In genomic region chr1:170588879-170589218, GRCm38 (mm10) we compare ENCODE assay signal across 8 mouse cellular contexts. TPM values are rescaled to one million over a fixed set of nuclear protein-coding genes. Genes with fewer than 3 reads are reported as not detected.
DNase-seq lines count a peak whose midpoint lies in the region; ATAC-seq and TF ChIP-seq lines count a peak whose summit lies in the region.

No protein-coding gene starts in this region.

- peak; percentile 9 to 20 for DNase-seq in adrenal gland, postnatal 36 days
- no peak for DNase-seq in adrenal gland, adult 2 months
- DNase-seq in 416B (ENCODE audit: low read depth): peak; percentile 22
- DNase-seq in kidney, postnatal 10 days: peak; percentile 54
- DNase-seq in midbrain, postnatal 0 days (ENCODE audit: low spot score): no peak
- no peak for DNase-seq in gastrocnemius, postnatal 14 days
- no peak for DNase-seq in thymus, postnatal 14 days

- intact Hi-C loops in gastrocnemius, postnatal 14 days (cut with DNase I; ENCODE audit: low total_unique reads): no loop called here

- H3K4me2 ChIP-seq in midbrain, postnatal 0 days (ENCODE audit: low read depth, low read length, poor library complexity, severe bottlenecking): peak overlapping the region; percentile 81

- H3K9ac ChIP-seq in midbrain, postnatal 0 days (replicated peaks; ENCODE audit: low read length, poor library complexity, severe bottlenecking): peak overlapping the region; percentile 74

- WGBS in midbrain, postnatal 0 days: 7% methylated on average over 8 of the region's 8 CpGs

- H3K4me3 ChIP-seq in midbrain, postnatal 0 days (ENCODE audit: low read depth, low read length): peak overlapping the region; percentile 88

- no peaks in the 10 kb centered on the region for H3K9me3 ChIP-seq in midbrain, postnatal 0 days (ENCODE audit: low read length)

- peaks cover 7% of the 10 kb centered on the region; the same call in 1 of the 2 replicates for H3K4me1 ChIP-seq in midbrain, postnatal 0 days (ENCODE audit: insufficient read depth, low read length)

- H3K27me3 ChIP-seq in midbrain, postnatal 0 days (ENCODE audit: insufficient read depth, low read length): no peaks in the 10 kb centered on the region

- 0 out of 2 replicates have a peak overlapping the region, but pooled peaks have one; percentile 38 for H3K27ac ChIP-seq in midbrain, postnatal 0 days (ENCODE audit: low read depth, low read length)

- no peaks in the 10 kb centered on the region for H3K36me3 ChIP-seq in midbrain, postnatal 0 days (ENCODE audit: insufficient read depth, low read length)

- no peak for TF ChIP-seq CTCF in midbrain, postnatal 0 days (IDR thresholded peaks at IDR 0.05)

- ATAC-seq in erythroid progenitor cell, adult 5-6 weeks (replicated peaks; ENCODE audit: low FRiP score, poor library complexity, severe bottlenecking): peak; percentile 36; the same call in 1 of the 2 replicates
- ATAC-seq in midbrain, postnatal 0 days (ENCODE audit: low FRiP score): peak; percentile 47

RNA-seq across cellular contexts. Expression of gene Nos1ap, which starts 0.8 kb away (rescaled TPM):
- total RNA-seq in adrenal gland, postnatal 36 days (2021): 10 to 100 TPM; 19.2 to 25.1 TPM
- total RNA-seq in adrenal gland, adult 2 months (2021): 10 to 100 TPM; 22.0 to 24.1 TPM
- polyA plus RNA-seq in adrenal gland, adult 2 months (2012; rRNA removed): 44.8 and 49.3 TPM in 2 replicates
- total RNA-seq in erythroid progenitor cell, adult 5-6 weeks (2015; ENCODE audit: low replicate concordance): 38.1 and 70.6 TPM in 2 replicates
- total RNA-seq in erythroid progenitor cell, adult 5-6 weeks (2017; ENCODE audit: low replicate concordance): 58.3 and 76.5 TPM in 2 replicates
- total RNA-seq in midbrain, postnatal 0 days (2014; rRNA removed): 8.8 and 24.0 TPM in 2 replicates
- polyA plus RNA-seq in midbrain, postnatal 0 days (2015; fragmentation: Nextera tagmentation; extraction: Ambion mirVana): 12.3 and 18.4 TPM in 2 replicates
- total RNA-seq in gastrocnemius, postnatal 14 days (2021): 1 to 10 TPM; 1.6 to 1.7 TPM

RNA-seq across cellular contexts. Expression of gene Olfml2b, which starts 55.5 kb away (rescaled TPM):
- total RNA-seq in adrenal gland, postnatal 36 days (2021): 1 to 10 TPM; 6.0 to 8.9 TPM
- total RNA-seq in adrenal gland, adult 2 months (2021): 1 to 10 TPM; 5.0 to 7.9 TPM
- polyA plus RNA-seq in adrenal gland, adult 2 months (2012; rRNA removed): 11.3 and 12.3 TPM in 2 replicates
- 0.42 and 4.0 TPM in 2 replicates for total RNA-seq in erythroid progenitor cell, adult 5-6 weeks (2015; ENCODE audit: low replicate concordance)
- 0.83 and 3.0 TPM in 2 replicates for total RNA-seq in erythroid progenitor cell, adult 5-6 weeks (2017; ENCODE audit: low replicate concordance)
- total RNA-seq in midbrain, postnatal 0 days (2014; rRNA removed): 5.9 and 6.1 TPM in 2 replicates
- 3.1 and 3.5 TPM in 2 replicates for polyA plus RNA-seq in midbrain, postnatal 0 days (2015; fragmentation: Nextera tagmentation; extraction: Ambion mirVana)
- total RNA-seq in gastrocnemius, postnatal 14 days (2021): 10 to 100 TPM; 27.6 to 35.9 TPM

Comparison
In these comparisons a context has a peak if more than half of its experiments do, and no peak if none do; other contexts are left out.
1. DNase-seq: peak in adrenal gland, postnatal 36 days (2 of 2), 416B (single experiment) and kidney, postnatal 10 days (single experiment); none in adrenal gland, adult 2 months (single experiment), midbrain, postnatal 0 days (single experiment), gastrocnemius, postnatal 14 days (single experiment) and thymus, postnatal 14 days (single experiment).